Mouse (Mus musculus): Measurements from ENCODE around the gene Gm853. TPM values are rescaled to one million over a fixed set of nuclear protein-coding genes. Genes with fewer than 3 reads are reported as not detected.

Gene Gm853
- polyA plus RNA-seq, 1 experiment from 2014 or later = not detected

DNA sequence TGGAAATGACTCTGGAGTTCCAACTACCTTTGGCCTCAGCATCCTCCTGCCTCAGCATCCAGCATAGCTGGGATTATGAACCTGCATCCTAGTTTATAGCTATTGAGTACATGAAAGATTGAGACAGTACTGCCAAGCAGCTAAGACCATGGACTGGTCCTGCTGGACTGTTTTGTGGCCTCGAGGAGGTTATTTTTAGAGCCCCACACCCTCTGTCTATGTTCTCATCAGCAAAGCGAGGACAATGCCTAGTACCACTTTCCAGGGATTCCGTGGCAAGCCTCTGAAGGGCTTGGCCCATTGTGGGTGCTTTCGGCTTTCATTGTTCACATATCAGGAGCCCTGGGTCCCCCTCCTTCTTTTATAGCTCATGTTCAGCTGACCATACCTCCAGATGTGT, 51.8 kb downstream of the Gm853 start:
- H3K4me1 ChIP-seq = peaks cover 30% of the 10 kb centered on the region
- WGBS = 85% methylated on average over 4 of the region's 4 CpGs
- ATAC-seq (ENCODE audit: low FRiP score, low read depth) = no peak
- H3K9ac ChIP-seq = no peak overlapping the region
- H3K4me3 ChIP-seq = no peak overlapping the region
- no peaks in the 10 kb centered on the region for H3K36me3 ChIP-seq
- H3K9me3 ChIP-seq = no peaks in the 10 kb centered on the region
- peaks cover 37% of the 10 kb centered on the region for H3K27me3 ChIP-seq (replicated peaks)
- H3K27ac ChIP-seq = no peak overlapping the region
- H3K4me2 ChIP-seq (replicated peaks) = no peak overlapping the region

DNA sequence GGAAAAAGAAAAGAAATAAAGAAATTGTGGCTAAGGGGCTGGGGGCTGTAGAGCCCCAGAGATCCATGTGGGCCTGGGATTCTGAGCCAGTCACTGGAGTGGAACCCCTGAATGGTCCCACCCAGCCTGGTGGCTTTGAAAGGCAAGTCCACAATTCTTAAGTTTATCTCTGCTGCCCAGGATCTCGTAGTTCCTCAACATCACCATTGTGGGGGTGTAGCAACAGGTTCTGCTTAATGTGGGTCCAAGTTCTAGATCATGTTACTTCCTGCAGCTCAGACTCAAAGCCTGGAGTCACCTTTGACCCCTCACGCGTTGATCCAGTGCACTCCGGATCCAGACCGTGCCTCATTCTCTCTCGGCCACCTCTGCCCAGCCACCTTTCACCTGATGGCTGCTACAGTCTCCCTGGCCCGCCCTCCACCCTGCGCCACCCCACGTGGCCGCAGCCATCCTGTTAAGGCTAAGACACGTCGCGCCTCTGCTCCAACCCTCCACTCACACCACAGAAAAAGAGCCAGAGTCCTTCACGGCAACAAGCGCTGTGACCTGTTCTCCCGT, 52.7 kb downstream of the Gm853 start:
- Histone ChIP-seq H3K4me2 (replicated peaks) (no peak overlapping the region), H3K27me3 (replicated peaks) (peaks cover 38% of the 10 kb centered on the region), H3K27ac (no peak overlapping the region), H3K36me3 (no peaks in the 10 kb centered on the region), H3K4me1 (peaks cover 21% of the 10 kb centered on the region), H3K9me3 (no peaks in the 10 kb centered on the region), H3K9ac (no peak overlapping the region), H3K4me3 (no peak overlapping the region)
- WGBS = 87% methylated on average over 16 of the region's 16 CpGs
- ATAC-seq (ENCODE audit: low FRiP score, low read depth) = no peak

DNA sequence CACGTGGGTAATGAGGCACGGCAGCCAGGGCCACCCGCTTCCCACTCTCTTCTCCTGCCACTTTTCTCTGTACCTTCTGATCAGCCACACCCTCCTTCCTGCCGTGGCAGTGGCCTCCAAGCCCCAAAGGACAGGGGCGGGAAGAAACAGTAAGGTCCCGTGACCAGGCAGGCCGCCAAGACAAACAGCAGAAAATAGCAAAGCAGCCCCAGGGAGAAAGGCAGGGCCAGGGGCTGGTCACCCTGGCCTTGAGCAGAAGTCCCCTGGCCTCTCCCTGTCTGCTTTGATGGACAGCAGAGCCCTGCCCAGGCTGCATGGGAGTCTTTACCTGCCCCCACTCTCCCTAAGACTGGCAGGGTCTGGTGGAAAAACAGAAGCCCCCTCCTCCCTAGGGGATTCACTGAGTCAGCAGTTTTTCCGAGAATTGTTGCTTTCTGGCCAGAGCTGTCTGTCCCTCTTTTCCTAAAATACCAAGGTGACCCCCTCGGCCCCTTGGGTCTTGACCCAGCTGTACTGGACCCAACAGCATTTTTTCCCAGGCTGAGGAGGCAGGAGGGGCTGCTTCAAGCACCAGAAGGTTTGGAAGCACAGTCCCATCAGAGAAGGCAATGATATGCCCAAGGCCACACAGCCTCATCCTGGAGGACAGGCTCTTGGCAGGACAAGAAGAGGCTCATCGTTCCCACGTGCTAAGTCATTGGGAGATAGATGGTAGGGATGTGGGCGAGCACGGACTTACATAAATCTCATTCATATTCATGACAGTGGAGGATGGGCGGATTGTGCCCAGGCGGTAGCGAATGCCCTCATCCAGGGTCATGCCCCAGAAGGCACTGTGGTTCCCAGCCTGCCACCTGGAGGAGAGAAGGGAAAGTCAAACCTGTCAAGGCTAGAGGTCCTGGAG, 53.7 kb downstream of the Gm853 start:
- Histone ChIP-seq H3K9me3 (no peaks in the 10 kb centered on the region), H3K9ac (no peak overlapping the region), H3K4me1 (peaks cover 16% of the 10 kb centered on the region), H3K36me3 (no peaks in the 10 kb centered on the region), H3K27ac (no peak overlapping the region), H3K4me3 (no peak overlapping the region), H3K4me2 (replicated peaks) (no peak overlapping the region; the same call in 1 of the 2 replicates), H3K27me3 (replicated peaks) (peaks cover 38% of the 10 kb centered on the region)
- 37% methylated on average over 16 of the region's 16 CpGs for WGBS
- no peak for ATAC-seq (ENCODE audit: low FRiP score, low read depth)

DNA sequence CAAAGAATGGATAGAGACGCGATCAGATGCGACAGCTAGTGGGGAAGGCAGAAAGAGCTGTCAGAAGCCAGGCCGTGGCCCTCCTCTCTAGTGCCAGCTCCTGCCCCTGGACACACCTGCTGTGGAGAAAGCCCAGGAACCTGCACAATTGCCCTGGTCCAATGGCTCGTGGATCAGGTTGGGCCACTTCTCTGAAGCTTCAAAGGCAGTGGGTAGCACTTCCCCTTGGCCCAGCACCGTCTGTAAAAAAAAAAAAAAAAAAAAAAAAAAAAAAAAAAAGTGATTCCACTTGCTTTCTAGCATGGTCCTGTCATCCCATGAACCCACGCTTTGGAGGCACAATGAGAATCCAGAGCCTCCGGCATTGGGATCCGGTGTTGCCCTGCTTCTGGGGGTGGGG, 54.4 kb downstream of the Gm853 start:
- H3K36me3 ChIP-seq = no peaks in the 10 kb centered on the region
- H3K4me1 ChIP-seq = peaks cover 23% of the 10 kb centered on the region
- H3K4me2 ChIP-seq (replicated peaks) = peak overlapping the region; percentile 41
- peaks cover 38% of the 10 kb centered on the region for H3K27me3 ChIP-seq (replicated peaks)
- H3K9me3 ChIP-seq = no peaks in the 10 kb centered on the region
- no peak for ATAC-seq (ENCODE audit: low FRiP score, low read depth)
- no peak overlapping the region for H3K9ac ChIP-seq
- H3K4me3 ChIP-seq = no peak overlapping the region
- 55% methylated on average over 9 of the region's 9 CpGs for WGBS
- no peak overlapping the region for H3K27ac ChIP-seq

DNA sequence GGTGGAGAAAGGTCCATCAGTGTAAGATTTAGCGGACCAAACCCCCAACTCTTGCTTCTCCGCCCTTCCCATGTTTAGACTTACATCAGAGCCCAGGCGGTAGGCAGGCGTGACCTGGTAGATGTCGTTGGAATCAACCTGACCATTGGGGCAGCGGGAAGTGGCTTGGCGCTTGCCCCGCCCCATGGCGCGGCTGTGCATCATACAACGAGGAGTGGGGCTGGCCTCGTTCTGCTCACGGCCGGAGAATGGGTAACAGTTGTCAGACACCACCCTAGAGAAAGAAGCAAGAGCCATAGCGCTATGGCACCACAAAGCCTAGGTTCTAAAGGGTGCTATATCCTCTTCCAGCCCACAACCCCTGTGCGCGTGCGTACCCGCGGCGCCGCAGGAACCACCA, 54.9 kb downstream of the Gm853 start:
- Histone ChIP-seq H3K9ac (no peak overlapping the region), H3K27ac (no peak overlapping the region), H3K9me3 (no peaks in the 10 kb centered on the region), H3K4me2 (replicated peaks) (peak overlapping the region; percentile 41), H3K4me1 (peaks cover 23% of the 10 kb centered on the region), H3K36me3 (no peaks in the 10 kb centered on the region), H3K27me3 (replicated peaks) (peaks cover 38% of the 10 kb centered on the region), H3K4me3 (no peak overlapping the region)
- 47% methylated on average over 22 of the region's 22 CpGs for WGBS
- no peak for ATAC-seq (ENCODE audit: low FRiP score, low read depth)

DNA sequence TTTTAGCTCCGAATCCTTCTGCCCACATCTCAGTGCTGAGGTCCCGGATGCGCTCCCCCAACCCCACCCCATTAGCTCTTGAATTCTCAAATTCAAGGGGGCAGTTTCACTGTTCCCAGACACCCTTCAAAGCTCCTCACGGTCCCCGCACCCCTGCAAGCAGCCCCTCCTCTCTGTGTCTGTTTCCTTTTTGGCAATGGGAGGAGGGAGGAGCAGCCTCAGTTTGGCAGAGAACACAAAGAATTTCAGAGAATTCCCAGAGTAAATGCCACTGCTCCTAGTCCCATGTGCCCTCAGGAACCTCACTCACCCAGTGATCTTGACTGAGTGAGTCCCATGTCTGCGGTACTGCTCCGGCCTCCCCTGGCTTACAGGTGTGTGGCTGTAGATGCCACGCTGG, 55.6 kb downstream of the Gm853 start:
- Histone ChIP-seq H3K9me3 (no peaks in the 10 kb centered on the region), H3K4me1 (peaks cover 23% of the 10 kb centered on the region), H3K27ac (no peak overlapping the region), H3K4me2 (replicated peaks) (no peak overlapping the region), H3K27me3 (replicated peaks) (peaks cover 42% of the 10 kb centered on the region), H3K36me3 (no peaks in the 10 kb centered on the region), H3K4me3 (no peak overlapping the region), H3K9ac (no peak overlapping the region)
- 74% methylated on average over 8 of the region's 8 CpGs for WGBS
- ATAC-seq (ENCODE audit: low FRiP score, low read depth) = no peak

DNA sequence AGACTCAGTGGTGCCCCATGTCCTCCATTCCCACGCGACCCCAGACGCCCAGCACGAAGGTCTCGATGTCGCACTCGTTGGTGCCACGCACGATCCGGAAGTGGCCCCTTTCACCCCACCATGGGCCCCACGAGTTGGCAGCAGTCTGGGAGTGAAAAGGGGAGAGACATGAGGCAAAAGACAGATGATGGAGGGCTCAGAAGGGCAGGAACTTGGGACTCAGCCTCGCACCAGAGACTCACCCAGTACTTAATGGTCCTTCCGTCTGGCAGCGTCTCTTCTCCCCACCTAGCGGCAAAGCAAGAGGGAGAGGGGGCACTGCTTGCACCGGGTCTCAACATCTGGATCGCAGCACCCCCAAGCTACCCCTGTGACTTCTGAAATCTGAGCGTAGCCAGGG, 56.1 kb downstream of the Gm853 start:
- Histone ChIP-seq H3K27ac (no peak overlapping the region), H3K4me2 (replicated peaks) (no peak overlapping the region), H3K27me3 (replicated peaks) (peaks cover 44% of the 10 kb centered on the region), H3K4me3 (no peak overlapping the region), H3K9me3 (no peaks in the 10 kb centered on the region), H3K4me1 (peaks cover 23% of the 10 kb centered on the region), H3K36me3 (no peaks in the 10 kb centered on the region), H3K9ac (no peak overlapping the region)
- 76% methylated on average over 18 of the region's 18 CpGs for WGBS
- no peak for ATAC-seq (ENCODE audit: low FRiP score, low read depth)

DNA sequence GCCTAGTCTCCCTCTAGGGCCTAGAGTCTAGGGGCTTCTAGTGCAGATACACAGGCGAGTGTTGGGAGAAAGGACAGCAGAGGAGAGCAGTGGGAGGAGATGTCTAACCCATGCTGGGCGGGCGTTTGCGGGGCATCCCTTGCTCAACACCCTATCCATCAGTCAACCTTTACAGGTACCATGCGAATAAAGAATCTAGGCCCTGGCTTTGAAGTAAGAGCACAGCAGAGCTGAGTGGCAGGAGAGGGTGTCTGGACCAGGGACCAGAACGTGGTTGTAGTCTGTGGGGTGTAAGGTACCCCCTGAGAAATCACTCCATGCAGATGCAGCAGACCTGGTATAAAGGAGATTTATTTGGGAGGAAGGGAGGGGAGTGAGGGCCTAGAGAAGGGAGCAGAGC, 58.1 kb downstream of the Gm853 start:
- H3K27me3 ChIP-seq (replicated peaks) = peaks cover 44% of the 10 kb centered on the region
- H3K4me3 ChIP-seq = no peak overlapping the region

DNA sequence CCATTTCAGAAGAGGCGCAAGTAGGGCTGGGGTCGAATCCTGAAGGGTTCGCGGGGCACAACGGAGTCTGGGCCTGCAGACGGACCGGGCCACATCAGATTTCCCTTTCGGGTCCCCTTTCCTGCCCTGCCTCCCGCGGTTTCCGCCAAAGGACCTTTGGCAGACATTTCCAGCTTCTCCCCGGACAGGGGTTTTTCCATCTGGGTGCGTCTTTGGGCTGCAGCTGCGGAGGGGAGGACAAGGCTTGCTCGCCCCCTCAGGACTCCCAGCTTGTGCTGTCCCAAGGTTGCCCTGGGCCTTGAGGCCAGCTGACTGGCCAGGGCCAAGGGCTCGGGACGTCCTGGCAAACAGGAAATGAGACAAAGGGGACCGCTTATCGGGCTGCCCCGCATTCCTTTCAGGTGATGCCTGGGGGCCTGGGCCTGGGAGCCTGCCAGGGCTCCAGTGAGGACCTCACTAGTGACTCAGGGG, 58.8 kb downstream of the Gm853 start:
- peak overlapping the region; percentile 43 for H3K4me2 ChIP-seq (replicated peaks)
- 0 out of 2 replicates have a peak overlapping the region, but pooled peaks have one; percentile 1 for H3K4me3 ChIP-seq
- WGBS = 7% methylated on average over 20 of the region's 20 CpGs
- ATAC-seq (ENCODE audit: low FRiP score, low read depth) = no peak
- no peak overlapping the region for H3K27ac ChIP-seq
- peaks cover 19% of the 10 kb centered on the region for H3K4me1 ChIP-seq
- peaks cover 44% of the 10 kb centered on the region for H3K27me3 ChIP-seq (replicated peaks)
- H3K9ac ChIP-seq = peak overlapping the region; percentile 30; the same call in 1 of the 2 replicates
- H3K9me3 ChIP-seq = no peaks in the 10 kb centered on the region
- H3K36me3 ChIP-seq = no peaks in the 10 kb centered on the region

More for the DNA sequence above, 58.1 kb downstream of the Gm853 start:
- Histone ChIP-seq H3K4me1 (peaks cover 23% of the 10 kb centered on the region), H3K36me3 (no peaks in the 10 kb centered on the region), H3K4me2 (replicated peaks) (no peak overlapping the region), H3K9ac (no peak overlapping the region), H3K9me3 (no peaks in the 10 kb centered on the region), H3K27ac (no peak overlapping the region)
- WGBS = 64% methylated on average over 6 of the region's 6 CpGs
- no peak for ATAC-seq (ENCODE audit: low FRiP score, low read depth)

DNA sequence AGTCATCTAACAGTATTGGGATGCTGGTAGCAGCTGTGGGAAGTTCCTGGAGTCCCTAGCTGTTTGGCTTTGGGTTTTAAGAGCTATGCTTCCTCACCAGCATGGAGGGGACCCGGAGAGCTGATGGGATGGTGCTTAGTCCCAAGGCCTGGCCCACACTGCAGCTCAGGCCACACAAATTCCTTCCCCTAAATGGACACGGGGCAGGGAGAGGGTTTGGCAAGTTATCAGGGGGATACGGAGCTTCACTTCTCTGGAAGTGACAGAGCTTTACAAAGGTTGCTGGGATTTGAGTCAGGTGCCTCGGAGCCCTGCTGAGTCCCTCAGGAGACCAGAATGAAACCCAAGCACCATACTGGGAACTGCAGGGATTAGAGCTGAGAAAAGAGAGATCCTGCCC, 60.9 kb downstream of the Gm853 start:
- no peak overlapping the region for H3K4me2 ChIP-seq (replicated peaks)
- H3K36me3 ChIP-seq = no peaks in the 10 kb centered on the region
- ATAC-seq (ENCODE audit: low FRiP score, low read depth) = no peak
- peaks cover 8% of the 10 kb centered on the region for H3K4me1 ChIP-seq
- no peaks in the 10 kb centered on the region for H3K9me3 ChIP-seq
- no peak overlapping the region for H3K9ac ChIP-seq
- H3K27ac ChIP-seq = no peak overlapping the region
- 29% methylated on average over 4 of the region's 4 CpGs for WGBS
- peaks cover 43% of the 10 kb centered on the region for H3K27me3 ChIP-seq (replicated peaks)
- H3K4me3 ChIP-seq = no peak overlapping the region

Data from neural tube, embryonic 12.5 days (tissue).